Mouse (Mus musculus): ENCODE measurements around the gene Apoc3. TPM values are rescaled to one million over a fixed set of nuclear protein-coding genes. Genes with fewer than 3 reads are reported as not detected.
A peak's percentile ranks its signal among the peaks of the same experiment; 100 is the strongest.

Gene Apoc3
- total and polyA plus RNA-seq, 2 experiments from 2014 or later, result not detected

- no peak overlapping the region for H3K4me2 ChIP-seq (ENCODE audit: low read depth, low read length)
- ATAC-seq (ENCODE audit: insufficient read depth, low read depth) (no peak), DNase-seq (ENCODE audit: low spot score) (no peak)
- H3K27me3 ChIP-seq (ENCODE audit: control insufficient read depth, insufficient read depth, low read length), result no peaks in the 10 kb centered on the region
- no peaks in the 10 kb centered on the region for H3K36me3 ChIP-seq (replicated peaks; ENCODE audit: control insufficient read depth, insufficient read depth, low read length)
- peak overlapping the region; percentile 63; the same call in 1 of the 2 replicates for H3K27ac ChIP-seq (ENCODE audit: low read depth)
- no peak overlapping the region for H3K9ac ChIP-seq (replicated peaks; ENCODE audit: low read depth, low read length)
- TF ChIP-seq EP300 (IDR thresholded peaks at IDR 0.05; ENCODE audit: low read depth), result no peak
- no peak for TF ChIP-seq CTCF (IDR thresholded peaks at IDR 0.05; ENCODE audit: low read depth)
- no peak overlapping the region for H3K4me3 ChIP-seq (ENCODE audit: low read depth, low read length)
- whole genome bisulfite sequencing, result 79% methylated on average over 10 of the region's 10 CpGs
- H3K9me3 ChIP-seq (replicated peaks; ENCODE audit: control insufficient read depth, low read length), result no peaks in the 10 kb centered on the region
- no peaks in the 10 kb centered on the region for H3K4me1 ChIP-seq (ENCODE audit: control insufficient read depth, insufficient read depth)
These were observed 21.4 kb upstream of the Apoc3 start for GRCm38 (mm10) chr9:46256658-46257385.

- 81% methylated on average over 7 of the region's 7 CpGs for WGBS
- TF ChIP-seq CTCF (IDR thresholded peaks at IDR 0.05; ENCODE audit: low read depth) (no peak), EP300 (IDR thresholded peaks at IDR 0.05; ENCODE audit: low read depth) (no peak)
- no peaks in the 10 kb centered on the region for H3K36me3 ChIP-seq (replicated peaks; ENCODE audit: control insufficient read depth, insufficient read depth, low read length)
- no peak overlapping the region for H3K27ac ChIP-seq (ENCODE audit: low read depth)
- no peaks in the 10 kb centered on the region for H3K27me3 ChIP-seq (ENCODE audit: control insufficient read depth, insufficient read depth, low read length)
- H3K4me2 ChIP-seq (ENCODE audit: low read depth, low read length), result no peak overlapping the region
- H3K4me1 ChIP-seq (ENCODE audit: control insufficient read depth, insufficient read depth), result no peaks in the 10 kb centered on the region
- ATAC-seq (ENCODE audit: insufficient read depth, low read depth) (no peak), DNase-seq (ENCODE audit: low spot score) (no peak)
- H3K9ac ChIP-seq (replicated peaks; ENCODE audit: low read depth, low read length), result no peak overlapping the region
- H3K9me3 ChIP-seq (replicated peaks; ENCODE audit: control insufficient read depth, low read length), result no peaks in the 10 kb centered on the region
- H3K4me3 ChIP-seq (ENCODE audit: low read depth, low read length), result no peak overlapping the region
These were observed 20.7 kb upstream of the Apoc3 start for GRCm38 (mm10) chr9:46256177-46256576.

- H3K9ac ChIP-seq (replicated peaks; ENCODE audit: low read depth, low read length), result no peak overlapping the region
- DNase-seq (ENCODE audit: low spot score) (peak; percentile 86), ATAC-seq (ENCODE audit: insufficient read depth, low read depth) (peak; percentile 76)
- H3K4me3 ChIP-seq (ENCODE audit: low read depth, low read length), result no peak overlapping the region
- peaks cover 7% of the 10 kb centered on the region; the same call in 1 of the 2 replicates for H3K4me1 ChIP-seq (ENCODE audit: control insufficient read depth, insufficient read depth)
- 20% methylated on average over 11 of the region's 11 CpGs for WGBS
- TF ChIP-seq CTCF (IDR thresholded peaks at IDR 0.05; ENCODE audit: low read depth) (peak; percentile 93), EP300 (IDR thresholded peaks at IDR 0.05; ENCODE audit: low read depth) (no peak)
- no peaks in the 10 kb centered on the region for H3K36me3 ChIP-seq (replicated peaks; ENCODE audit: control insufficient read depth, insufficient read depth, low read length)
- H3K9me3 ChIP-seq (replicated peaks; ENCODE audit: control insufficient read depth, low read length), result no peaks in the 10 kb centered on the region
- H3K4me2 ChIP-seq (ENCODE audit: low read depth, low read length), result no peak overlapping the region; the same call in 1 of the 2 replicates
- no peak overlapping the region for H3K27ac ChIP-seq (ENCODE audit: low read depth)
- 0 out of 2 replicates have a peak, but pooled peaks cover 6% of the 10 kb centered on the region for H3K27me3 ChIP-seq (ENCODE audit: control insufficient read depth, insufficient read depth, low read length)
These were observed 11.4 kb upstream of the Apoc3 start for GRCm38 (mm10) chr9:46246752-46247324.

- ATAC-seq (ENCODE audit: insufficient read depth, low read depth) (peak; percentile 36; the same call in 1 of the 2 replicates), DNase-seq (ENCODE audit: low spot score) (peak; percentile 14)
- Histone ChIP-seq H3K36me3 (replicated peaks; ENCODE audit: control insufficient read depth, insufficient read depth, low read length) (no peaks in the 10 kb centered on the region), H3K27ac (ENCODE audit: low read depth) (no peak overlapping the region), H3K4me2 (ENCODE audit: low read depth, low read length) (no peak overlapping the region), H3K4me3 (ENCODE audit: low read depth, low read length) (no peak overlapping the region), H3K27me3 (ENCODE audit: control insufficient read depth, insufficient read depth, low read length) (0 out of 2 replicates have a peak, but pooled peaks cover 6% of the 10 kb centered on the region), H3K4me1 (ENCODE audit: control insufficient read depth, insufficient read depth) (peaks cover 7% of the 10 kb centered on the region; the same call in 1 of the 2 replicates), H3K9ac (replicated peaks; ENCODE audit: low read depth, low read length) (no peak overlapping the region), H3K9me3 (replicated peaks; ENCODE audit: control insufficient read depth, low read length) (no peaks in the 10 kb centered on the region)
- TF ChIP-seq EP300 (IDR thresholded peaks at IDR 0.05; ENCODE audit: low read depth), result no peak
- no peak for TF ChIP-seq CTCF (IDR thresholded peaks at IDR 0.05; ENCODE audit: low read depth)
- WGBS, result 22% methylated on average over 8 of the region's 8 CpGs
These were observed 8.1 kb upstream of the Apoc3 start for GRCm38 (mm10) chr9:46243584-46243983.

GRCm38 (mm10) chr9:46243122-46243521, 7.7 kb upstream of the Apoc3 start:
- peaks cover 7% of the 10 kb centered on the region; the same call in 1 of the 2 replicates for H3K4me1 ChIP-seq (ENCODE audit: control insufficient read depth, insufficient read depth)
- ATAC-seq (ENCODE audit: insufficient read depth, low read depth) (no peak), DNase-seq (ENCODE audit: low spot score) (no peak)
- H3K4me2 ChIP-seq (ENCODE audit: low read depth, low read length), result no peak overlapping the region
- H3K9me3 ChIP-seq (replicated peaks; ENCODE audit: control insufficient read depth, low read length), result no peaks in the 10 kb centered on the region
- H3K4me3 ChIP-seq (ENCODE audit: low read depth, low read length), result no peak overlapping the region
- WGBS, result 42% methylated on average over 4 of the region's 4 CpGs
- H3K36me3 ChIP-seq (replicated peaks; ENCODE audit: control insufficient read depth, insufficient read depth, low read length), result no peaks in the 10 kb centered on the region
- no peak for TF ChIP-seq EP300 (IDR thresholded peaks at IDR 0.05; ENCODE audit: low read depth)
- no peak for TF ChIP-seq CTCF (IDR thresholded peaks at IDR 0.05; ENCODE audit: low read depth)
- 0 out of 2 replicates have a peak, but pooled peaks cover 6% of the 10 kb centered on the region for H3K27me3 ChIP-seq (ENCODE audit: control insufficient read depth, insufficient read depth, low read length)
- H3K9ac ChIP-seq (replicated peaks; ENCODE audit: low read depth, low read length), result no peak overlapping the region
- no peak overlapping the region for H3K27ac ChIP-seq (ENCODE audit: low read depth)

Data from heart, postnatal 0 days (tissue).